Mouse (Mus musculus) regulatory T cell (primary cell): Measurements from ENCODE around the gene Gm20431.

Experiments
- in situ Hi-C: fragments of 300-600 bp; cut with MboI, MseI; formaldehyde crosslinking; loops from one replicate; pipeline ENCODE4 v1.15.1; 2025; ENCODE audit warnings: high pct_unique_total_duplicates

Gm20431 gene

GRCm38 (mm10) chr2:167661270-167662203 is at the start of gene Gm20431:
TSS of gene Gm20431 (minus strand) at chr2:167661496.
- in situ Hi-C loops = no loop called here

GRCm38 (mm10) chr2:167710574-167710973 is 49.3 kb upstream of the Gm20431 start:
- in situ Hi-C loops = no loop called here

GRCm38 (mm10) chr2:167709969-167710368 is 48.7 kb upstream of the Gm20431 start:
- in situ Hi-C loops = no loop called here

GRCm38 (mm10) chr2:167708373-167708772 is 47.1 kb upstream of the Gm20431 start:
- in situ Hi-C loops = no loop called here

- in situ Hi-C loops = no loop called here
Measured at GRCm38 (mm10) chr2:167706183-167706939, 45.1 kb upstream of the Gm20431 start.

- in situ Hi-C loops = no loop called here
Measured at GRCm38 (mm10) chr2:167704409-167704808, 43.1 kb upstream of the Gm20431 start.

GRCm38 (mm10) chr2:167702126-167702525 is 40.8 kb upstream of the Gm20431 start:
- in situ Hi-C loops = no loop called here

- in situ Hi-C loops = no loop called here
Measured at GRCm38 (mm10) chr2:167701472-167701871, 40.2 kb upstream of the Gm20431 start.

GRCm38 (mm10) chr2:167700018-167700417 is 38.7 kb upstream of the Gm20431 start:
- in situ Hi-C loops = no loop called here

GRCm38 (mm10) chr2:167697902-167698301 is 36.6 kb upstream of the Gm20431 start:
- in situ Hi-C loops = no loop called here

- in situ Hi-C loops = no loop called here
Measured at GRCm38 (mm10) chr2:167696143-167696542, 34.8 kb upstream of the Gm20431 start.

GRCm38 (mm10) chr2:167695491-167695890 is 34.2 kb upstream of the Gm20431 start:
- in situ Hi-C loops = no loop called here

- in situ Hi-C loops = no loop called here
Measured at GRCm38 (mm10) chr2:167694963-167695362, 33.7 kb upstream of the Gm20431 start.

- in situ Hi-C loops = no loop called here
Measured at GRCm38 (mm10) chr2:167694244-167694643, 32.9 kb upstream of the Gm20431 start.

- in situ Hi-C loops = no loop called here
Measured at GRCm38 (mm10) chr2:167693540-167693939, 32.2 kb upstream of the Gm20431 start.

GRCm38 (mm10) chr2:167692831-167693230 is 31.5 kb upstream of the Gm20431 start:
- in situ Hi-C loops = no loop called here

GRCm38 (mm10) chr2:167691871-167692661 is 30.8 kb upstream of the Gm20431 start:
- in situ Hi-C loops = no loop called here

GRCm38 (mm10) chr2:167691410-167691809 is 30.1 kb upstream of the Gm20431 start:
- in situ Hi-C loops = no loop called here

- in situ Hi-C loops = no loop called here
Measured at GRCm38 (mm10) chr2:167690962-167691311, 29.6 kb upstream of the Gm20431 start.

- in situ Hi-C loops = no loop called here
Measured at GRCm38 (mm10) chr2:167690219-167690961, 29.1 kb upstream of the Gm20431 start.
